Mouse (Mus musculus): ENCODE data around the gene Mff. TPM values are rescaled to one million over a fixed set of nuclear protein-coding genes. Genes with fewer than 3 reads are reported as not detected.
A peak's percentile ranks its signal among the peaks of the same experiment; 100 is the strongest.

Gene Mff
- polyA plus RNA-seq (2012; ENCODE audit: insufficient read depth, insufficient read length, low replicate concordance, missing spikeins), result not detected in 2 replicates

DNA sequence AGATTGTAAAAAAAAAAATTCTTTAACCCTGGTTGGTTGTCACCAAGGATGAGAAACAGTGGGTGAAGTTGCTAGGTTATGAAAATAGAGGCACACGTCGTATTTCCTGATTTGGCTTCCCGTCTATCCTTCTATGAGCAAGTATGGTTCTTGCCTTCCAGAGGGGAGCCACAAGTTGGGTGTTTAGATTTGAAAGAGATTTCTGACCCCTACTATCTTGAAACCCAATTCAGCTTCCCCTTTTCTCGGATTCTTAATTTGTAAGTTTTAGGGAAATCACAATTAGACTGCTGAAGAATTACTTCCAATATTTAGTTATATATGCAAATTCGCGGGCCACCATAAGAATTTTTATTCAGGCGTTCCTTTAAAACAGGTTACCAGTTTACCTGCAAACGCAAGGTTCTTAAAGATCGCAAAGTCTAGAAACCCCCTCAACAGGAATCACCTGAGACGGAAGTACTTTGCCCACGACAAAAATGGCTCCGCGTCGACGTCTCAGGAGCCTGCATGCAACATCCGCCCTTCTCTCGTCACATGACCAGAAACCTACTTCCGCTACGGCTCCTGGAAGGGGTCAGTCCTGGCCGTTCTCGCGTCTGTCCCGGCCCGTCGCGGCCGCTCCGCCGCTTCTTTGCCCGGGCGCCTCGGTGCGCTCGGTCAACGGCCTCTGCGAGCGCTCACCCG is at the start of gene Mff:
Mff (plus strand) TSS at position 552 of the 687 bp plus-strand sequence.
- Histone ChIP-seq H3K4me3 (ENCODE audit: insufficient read depth, low read depth, low read length) (peak within 1 kb of the TSS; percentile 100), H3K27ac (ENCODE audit: insufficient read depth, low read depth, low read length) (peak within 1 kb of the TSS; percentile 87), H3K4me1 (ENCODE audit: control insufficient read depth, insufficient read depth, low read length) (no peaks in the 10 kb centered on the region)
- no peak for TF ChIP-seq CTCF (IDR thresholded peaks at IDR 0.05; ENCODE audit: insufficient read depth, low read depth, low read length)
- TF ChIP-seq POLR2A (IDR thresholded peaks at IDR 0.05; ENCODE audit: insufficient read depth, low read depth, low read length), result peak; percentile 76
- 7% methylated on average over 38 of the region's 38 CpGs for WGBS

DNA sequence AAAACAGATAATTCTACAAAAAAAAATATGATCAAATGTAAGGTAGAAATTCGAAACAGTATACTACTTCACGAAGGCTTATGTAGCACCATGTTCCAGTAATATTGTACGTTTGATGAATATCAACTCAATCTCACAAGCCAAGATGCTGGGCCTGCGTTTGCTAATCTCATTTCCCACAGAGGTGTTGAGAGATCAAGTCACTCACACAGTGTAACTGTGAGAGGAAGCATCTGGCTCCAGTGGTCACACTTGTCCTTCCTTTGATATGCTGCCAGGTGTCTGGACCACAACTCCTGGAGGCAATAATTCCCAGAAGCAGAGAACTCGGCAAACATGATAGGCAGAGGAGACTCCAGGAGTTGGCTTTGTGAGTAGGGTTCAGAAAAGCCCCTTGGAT is 38.4 kb upstream of the Mff start:
- Histone ChIP-seq H3K4me1 (ENCODE audit: control insufficient read depth, insufficient read depth, low read length) (no peaks in the 10 kb centered on the region), H3K27ac (ENCODE audit: insufficient read depth, low read depth, low read length) (no peak overlapping the region), H3K4me3 (ENCODE audit: insufficient read depth, low read depth, low read length) (no peak overlapping the region)
- 93% methylated on average over 5 of the region's 5 CpGs for WGBS
- TF ChIP-seq POLR2A (IDR thresholded peaks at IDR 0.05; ENCODE audit: insufficient read depth, low read depth, low read length) (no peak), CTCF (IDR thresholded peaks at IDR 0.05; ENCODE audit: insufficient read depth, low read depth, low read length) (no peak)

GRCm38 (mm10) chr1:82686866-82687265 is 37.8 kb upstream of the Mff start:
- WGBS, result 92% methylated on average over 2 of the region's 2 CpGs
- Histone ChIP-seq H3K27ac (ENCODE audit: insufficient read depth, low read depth, low read length) (no peak overlapping the region), H3K4me3 (ENCODE audit: insufficient read depth, low read depth, low read length) (no peak overlapping the region), H3K4me1 (ENCODE audit: control insufficient read depth, insufficient read depth, low read length) (no peaks in the 10 kb centered on the region)
- TF ChIP-seq CTCF (IDR thresholded peaks at IDR 0.05; ENCODE audit: insufficient read depth, low read depth, low read length) (no peak), POLR2A (IDR thresholded peaks at IDR 0.05; ENCODE audit: insufficient read depth, low read depth, low read length) (no peak)

GRCm38 (mm10) chr1:82687931-82688330 is 36.8 kb upstream of the Mff start:
- Histone ChIP-seq H3K4me3 (ENCODE audit: insufficient read depth, low read depth, low read length) (no peak overlapping the region), H3K4me1 (ENCODE audit: control insufficient read depth, insufficient read depth, low read length) (no peaks in the 10 kb centered on the region), H3K27ac (ENCODE audit: insufficient read depth, low read depth, low read length) (no peak overlapping the region)
- TF ChIP-seq CTCF (IDR thresholded peaks at IDR 0.05; ENCODE audit: insufficient read depth, low read depth, low read length) (no peak), POLR2A (IDR thresholded peaks at IDR 0.05; ENCODE audit: insufficient read depth, low read depth, low read length) (no peak)
- WGBS, result 29% methylated on average over 6 of the region's 6 CpGs

GRCm38 (mm10) chr1:82695915-82696314 is 28.8 kb upstream of the Mff start:
- H3K4me1 ChIP-seq (ENCODE audit: control insufficient read depth, insufficient read depth, low read length), result no peaks in the 10 kb centered on the region
- H3K27ac ChIP-seq (ENCODE audit: insufficient read depth, low read depth, low read length), result no peak overlapping the region
- no peak overlapping the region for H3K4me3 ChIP-seq (ENCODE audit: insufficient read depth, low read depth, low read length)
- WGBS, result 33% methylated on average over 3 of the region's 3 CpGs
- TF ChIP-seq POLR2A (IDR thresholded peaks at IDR 0.05; ENCODE audit: insufficient read depth, low read depth, low read length), result no peak
- TF ChIP-seq CTCF (IDR thresholded peaks at IDR 0.05; ENCODE audit: insufficient read depth, low read depth, low read length), result no peak

GRCm38 (mm10) chr1:82717816-82718512 is 6.7 kb upstream of the Mff start:
- no peak overlapping the region for H3K27ac ChIP-seq (ENCODE audit: insufficient read depth, low read depth, low read length)
- H3K4me3 ChIP-seq (ENCODE audit: insufficient read depth, low read depth, low read length), result no peak overlapping the region
- no peaks in the 10 kb centered on the region for H3K4me1 ChIP-seq (ENCODE audit: control insufficient read depth, insufficient read depth, low read length)
- 66% methylated on average over 9 of the region's 9 CpGs for WGBS
- no peak for TF ChIP-seq CTCF (IDR thresholded peaks at IDR 0.05; ENCODE audit: insufficient read depth, low read depth, low read length)

DNA sequence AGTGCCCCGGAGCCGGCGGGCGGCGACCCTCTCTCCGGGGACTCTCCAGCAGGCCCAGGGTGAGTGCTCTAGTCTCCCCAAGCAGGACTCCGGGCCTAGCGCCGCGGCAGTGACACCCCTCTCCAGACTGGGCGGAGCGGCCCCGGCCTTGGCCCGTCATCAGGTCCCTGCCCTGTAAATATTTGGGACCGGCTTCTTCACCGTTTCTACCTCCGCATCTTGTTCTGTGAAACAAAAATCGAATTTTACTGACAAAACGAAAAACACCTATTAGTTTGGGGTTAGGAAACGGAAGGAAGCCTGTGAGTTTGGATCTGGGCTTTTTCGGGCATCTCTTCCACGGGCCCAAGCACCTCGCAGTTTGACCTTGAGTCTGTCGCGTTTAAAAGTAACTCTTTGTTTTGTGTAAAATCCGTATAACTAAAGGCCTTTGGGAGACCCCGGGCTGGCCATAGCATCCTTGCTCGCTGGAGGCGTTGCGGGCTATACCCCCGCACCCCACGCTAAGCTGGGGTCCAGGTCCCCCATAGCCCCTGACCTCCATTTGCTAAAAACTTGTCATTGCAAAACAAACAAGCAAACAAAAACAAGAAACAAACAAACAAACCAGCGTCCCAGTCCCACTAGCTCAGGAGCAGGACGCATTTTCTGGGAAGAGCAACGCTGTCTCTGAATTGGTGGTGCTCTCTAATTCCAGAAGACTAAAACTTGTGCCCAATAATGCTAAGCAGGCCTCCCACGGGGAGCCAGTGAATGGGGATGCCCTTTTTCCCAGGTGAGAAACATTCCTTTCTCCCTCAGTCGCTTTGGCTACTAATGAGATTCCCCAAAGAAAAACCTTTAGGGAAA is 560 bp downstream of the Mff start:
- WGBS, result under 1% methylated on average over 37 of the region's 37 CpGs
- TF ChIP-seq CTCF (IDR thresholded peaks at IDR 0.05; ENCODE audit: insufficient read depth, low read depth, low read length) (no peak), POLR2A (IDR thresholded peaks at IDR 0.05; ENCODE audit: insufficient read depth, low read depth, low read length) (no peak)

DNA sequence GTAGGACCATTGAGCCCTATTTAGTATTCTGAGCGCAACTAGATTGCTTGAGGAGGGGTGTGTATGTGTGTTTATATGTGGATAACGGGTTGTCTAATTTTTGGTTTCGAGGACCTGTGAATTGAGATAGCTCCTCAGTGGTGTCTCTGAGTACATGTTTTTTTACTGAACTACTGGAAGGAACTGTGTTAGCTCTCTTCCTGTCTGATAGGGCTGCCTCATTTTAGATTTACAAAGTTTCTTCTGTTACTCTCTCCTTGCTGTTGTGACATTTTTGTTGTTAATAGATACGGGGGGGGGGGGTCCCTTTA is 1.1 kb downstream of the Mff start:
- 27% methylated on average over 4 of the region's 4 CpGs for WGBS
- no peaks in the 10 kb centered on the region for H3K4me1 ChIP-seq (ENCODE audit: control insufficient read depth, insufficient read depth, low read length)
- no peak overlapping the region for H3K27ac ChIP-seq (ENCODE audit: insufficient read depth, low read depth, low read length)
- H3K4me3 ChIP-seq (ENCODE audit: insufficient read depth, low read depth, low read length), result peak overlapping the region; percentile 100
- TF ChIP-seq CTCF (IDR thresholded peaks at IDR 0.05; ENCODE audit: insufficient read depth, low read depth, low read length) (no peak), POLR2A (IDR thresholded peaks at IDR 0.05; ENCODE audit: insufficient read depth, low read depth, low read length) (no peak)

More for the DNA sequence above, 560 bp downstream of the Mff start:
- Histone ChIP-seq H3K27ac (ENCODE audit: insufficient read depth, low read depth, low read length) (peak overlapping the region; percentile 87), H3K4me1 (ENCODE audit: control insufficient read depth, insufficient read depth, low read length) (no peaks in the 10 kb centered on the region), H3K4me3 (ENCODE audit: insufficient read depth, low read depth, low read length) (peak overlapping the region; percentile 100)

DNA sequence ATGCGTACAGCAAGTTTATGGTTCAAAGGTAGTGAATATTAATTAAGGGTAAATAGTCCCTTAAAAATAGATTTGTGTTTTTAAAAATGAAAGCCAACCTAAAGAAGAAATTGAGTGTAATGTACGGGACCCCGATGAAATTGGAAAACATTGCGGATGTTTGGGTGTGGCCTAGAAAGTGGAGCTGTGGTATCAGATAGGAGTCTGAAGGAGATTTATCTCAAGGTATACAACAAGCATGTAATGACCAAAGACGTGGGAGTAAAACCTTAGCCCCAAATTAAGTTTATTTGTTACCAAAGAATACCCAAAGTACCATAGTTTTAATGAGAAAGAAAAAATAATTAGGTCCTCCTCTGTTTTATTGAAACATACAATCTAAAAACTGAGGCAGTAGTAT is 1.8 kb downstream of the Mff start:
- WGBS, result 89% methylated on average over 5 of the region's 5 CpGs
- TF ChIP-seq CTCF (IDR thresholded peaks at IDR 0.05; ENCODE audit: insufficient read depth, low read depth, low read length) (no peak), POLR2A (IDR thresholded peaks at IDR 0.05; ENCODE audit: insufficient read depth, low read depth, low read length) (no peak)
- Histone ChIP-seq H3K4me1 (ENCODE audit: control insufficient read depth, insufficient read depth, low read length) (no peaks in the 10 kb centered on the region), H3K27ac (ENCODE audit: insufficient read depth, low read depth, low read length) (no peak overlapping the region), H3K4me3 (ENCODE audit: insufficient read depth, low read depth, low read length) (no peak overlapping the region)
